Mouse (Mus musculus): Measurements from ENCODE around the gene Ptma. TPM values are rescaled to one million over a fixed set of nuclear protein-coding genes. Genes with fewer than 3 reads are reported as not detected.

Ptma gene
- polyA plus RNA-seq, 1 experiment from 2014 or later = 2,480 TPM

DNA sequence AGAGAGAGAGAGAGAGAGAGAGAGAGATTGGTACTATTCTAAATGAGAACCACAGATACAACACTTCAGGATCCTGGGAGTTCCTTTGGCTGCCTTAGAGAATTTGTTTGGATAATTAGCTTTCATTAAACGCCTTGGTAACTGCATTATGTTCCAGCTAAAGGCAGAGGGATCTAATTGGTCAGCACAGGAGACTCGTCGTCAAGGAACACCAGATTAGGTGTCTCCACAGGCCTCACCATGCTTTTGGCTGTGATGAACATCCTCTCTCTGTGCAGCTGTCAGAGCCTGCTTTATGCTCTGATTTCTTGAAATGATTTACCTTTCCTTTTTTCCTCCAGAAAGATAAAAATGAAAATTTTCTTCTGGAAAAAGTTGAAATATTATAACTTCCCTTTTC is 20.3 kb downstream of the Ptma start:
- ATAC-seq (no peak), DNase-seq (ENCODE audit: low spot score) (peak; percentile 16)
- no peaks in the 10 kb centered on the region for H3K9me3 ChIP-seq (replicated peaks; ENCODE audit: control insufficient read depth, low read length)
- H3K4me2 ChIP-seq (ENCODE audit: low read length) = no peak overlapping the region
- H3K27ac ChIP-seq (ENCODE audit: low read depth, low read length) = no peak overlapping the region
- no peaks in the 10 kb centered on the region for H3K4me1 ChIP-seq (ENCODE audit: control insufficient read depth, insufficient read depth, low read length)
- H3K4me3 ChIP-seq (ENCODE audit: low read depth, low read length) = no peak overlapping the region
- no peak overlapping the region for H3K9ac ChIP-seq (ENCODE audit: low read length)
- H3K27me3 ChIP-seq (replicated peaks; ENCODE audit: control insufficient read depth, insufficient read depth, low read length) = no peaks in the 10 kb centered on the region
- H3K36me3 ChIP-seq (ENCODE audit: control insufficient read depth, insufficient read depth, low read length) = peaks cover 58% of the 10 kb centered on the region
- WGBS = 11% methylated on average over 3 of the region's 3 CpGs

GRCm38 (mm10) chr1:86551299-86551698 is 24.8 kb downstream of the Ptma start:
- H3K4me1 ChIP-seq (ENCODE audit: control insufficient read depth, insufficient read depth, low read length) = no peaks in the 10 kb centered on the region

DNA sequence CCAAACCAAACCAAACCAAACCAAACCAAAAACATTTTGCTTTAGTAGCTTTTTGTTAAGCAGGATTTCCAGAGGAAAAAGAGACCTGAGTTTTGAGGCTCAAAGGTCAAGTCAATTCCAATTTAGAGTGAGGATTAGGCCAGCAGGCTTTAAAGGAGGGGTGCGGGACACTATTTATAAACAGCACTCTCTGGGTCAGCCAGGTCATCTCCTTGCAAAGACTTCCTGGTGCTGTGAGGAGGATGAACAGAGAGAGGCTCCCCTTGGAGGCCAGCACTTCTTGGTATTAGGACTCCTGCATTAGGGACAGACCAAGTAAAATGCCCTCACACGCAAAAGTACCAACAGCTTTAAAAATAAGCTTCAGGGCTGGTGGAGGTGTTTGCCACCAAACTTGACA is 25.4 kb downstream of the Ptma start:
- no peak for ATAC-seq
- Histone ChIP-seq H3K27me3 (replicated peaks; ENCODE audit: control insufficient read depth, insufficient read depth, low read length) (no peaks in the 10 kb centered on the region), H3K4me1 (ENCODE audit: control insufficient read depth, insufficient read depth, low read length) (no peaks in the 10 kb centered on the region), H3K9ac (ENCODE audit: low read length) (no peak overlapping the region; the same call in 1 of the 2 replicates), H3K4me3 (ENCODE audit: low read depth, low read length) (no peak overlapping the region), H3K4me2 (ENCODE audit: low read length) (no peak overlapping the region), H3K36me3 (ENCODE audit: control insufficient read depth, insufficient read depth, low read length) (peaks cover 12% of the 10 kb centered on the region), H3K9me3 (replicated peaks; ENCODE audit: control insufficient read depth, low read length) (no peaks in the 10 kb centered on the region), H3K27ac (ENCODE audit: low read depth, low read length) (no peak overlapping the region)
- DNase-seq (ENCODE audit: low spot score) = no peak
- WGBS = 42% methylated on average over 2 of the region's 2 CpGs

More at GRCm38 (mm10) chr1:86551299-86551698, 24.8 kb downstream of the Ptma start:
- H3K36me3 ChIP-seq (ENCODE audit: control insufficient read depth, insufficient read depth, low read length) = peaks cover 13% of the 10 kb centered on the region
- no peaks in the 10 kb centered on the region for H3K27me3 ChIP-seq (replicated peaks; ENCODE audit: control insufficient read depth, insufficient read depth, low read length)
- no peak overlapping the region for H3K4me3 ChIP-seq (ENCODE audit: low read depth, low read length)
- 83% methylated on average over 4 of the region's 4 CpGs for WGBS
- H3K27ac ChIP-seq (ENCODE audit: low read depth, low read length) = no peak overlapping the region
- H3K9me3 ChIP-seq (replicated peaks; ENCODE audit: control insufficient read depth, low read length) = no peaks in the 10 kb centered on the region
- ATAC-seq (no peak), DNase-seq (ENCODE audit: low spot score) (no peak)
- H3K9ac ChIP-seq (ENCODE audit: low read length) = no peak overlapping the region
- no peak overlapping the region for H3K4me2 ChIP-seq (ENCODE audit: low read length)

DNA sequence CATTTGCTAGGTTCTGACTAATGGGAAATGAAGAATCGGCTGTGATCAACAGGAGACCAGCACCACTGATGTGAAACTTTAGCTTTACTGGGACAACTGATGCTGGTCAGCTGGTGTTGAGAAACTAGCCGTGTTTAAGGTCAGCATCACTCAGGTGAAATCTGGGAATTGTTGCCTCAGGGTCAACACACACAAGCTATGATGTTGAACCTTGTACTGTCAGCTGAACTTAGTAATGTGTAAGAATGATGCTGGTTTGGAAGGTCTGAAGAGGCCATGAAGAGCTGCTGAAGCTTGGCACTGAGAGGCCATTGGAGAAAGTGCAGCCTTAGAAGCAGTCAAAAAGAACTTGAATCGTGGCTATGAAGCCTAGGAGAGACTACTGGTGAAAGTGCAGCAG is 29.1 kb downstream of the Ptma start:
- Histone ChIP-seq H3K27ac (ENCODE audit: low read depth, low read length) (no peak overlapping the region), H3K36me3 (ENCODE audit: control insufficient read depth, insufficient read depth, low read length) (peaks cover 8% of the 10 kb centered on the region; the same call in 1 of the 2 replicates), H3K4me1 (ENCODE audit: control insufficient read depth, insufficient read depth, low read length) (no peaks in the 10 kb centered on the region), H3K9me3 (replicated peaks; ENCODE audit: control insufficient read depth, low read length) (no peaks in the 10 kb centered on the region), H3K9ac (ENCODE audit: low read length) (no peak overlapping the region), H3K27me3 (replicated peaks; ENCODE audit: control insufficient read depth, insufficient read depth, low read length) (no peaks in the 10 kb centered on the region), H3K4me3 (ENCODE audit: low read depth, low read length) (no peak overlapping the region), H3K4me2 (ENCODE audit: low read length) (no peak overlapping the region)
- DNase-seq (ENCODE audit: low spot score) (no peak), ATAC-seq (no peak)
- WGBS = 83% methylated on average over 3 of the region's 3 CpGs

DNA sequence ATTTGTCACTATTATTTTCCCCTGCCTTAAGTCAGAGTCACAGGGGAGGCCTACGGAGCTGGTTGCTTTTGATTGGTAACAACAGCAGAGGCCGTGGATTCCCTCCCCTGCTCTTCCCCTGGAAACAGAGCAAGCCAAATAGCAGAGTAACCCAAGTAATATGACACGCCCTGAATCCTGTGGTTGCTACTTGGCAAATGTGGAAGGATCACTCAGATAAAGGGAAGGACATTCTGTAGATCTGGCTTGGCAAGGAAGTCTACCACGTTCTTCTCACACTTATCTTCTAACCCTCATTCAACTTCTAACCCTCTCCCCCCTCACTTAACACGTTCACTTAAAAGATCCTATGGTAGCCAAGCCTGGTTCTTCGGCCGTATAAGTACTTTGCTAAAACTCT is 31.3 kb downstream of the Ptma start:
- no peak overlapping the region for H3K27ac ChIP-seq (ENCODE audit: low read depth, low read length)
- H3K4me1 ChIP-seq (ENCODE audit: control insufficient read depth, insufficient read depth, low read length) = no peaks in the 10 kb centered on the region
- H3K36me3 ChIP-seq (ENCODE audit: control insufficient read depth, insufficient read depth, low read length) = peaks cover 11% of the 10 kb centered on the region
- H3K9me3 ChIP-seq (replicated peaks; ENCODE audit: control insufficient read depth, low read length) = no peaks in the 10 kb centered on the region
- no peak overlapping the region for H3K4me3 ChIP-seq (ENCODE audit: low read depth, low read length)
- H3K4me2 ChIP-seq (ENCODE audit: low read length) = no peak overlapping the region
- no peak overlapping the region for H3K9ac ChIP-seq (ENCODE audit: low read length)
- no peaks in the 10 kb centered on the region for H3K27me3 ChIP-seq (replicated peaks; ENCODE audit: control insufficient read depth, insufficient read depth, low read length)
- ATAC-seq (no peak), DNase-seq (ENCODE audit: low spot score) (no peak)
- 90% methylated on average over 7 of the region's 7 CpGs for WGBS

DNA sequence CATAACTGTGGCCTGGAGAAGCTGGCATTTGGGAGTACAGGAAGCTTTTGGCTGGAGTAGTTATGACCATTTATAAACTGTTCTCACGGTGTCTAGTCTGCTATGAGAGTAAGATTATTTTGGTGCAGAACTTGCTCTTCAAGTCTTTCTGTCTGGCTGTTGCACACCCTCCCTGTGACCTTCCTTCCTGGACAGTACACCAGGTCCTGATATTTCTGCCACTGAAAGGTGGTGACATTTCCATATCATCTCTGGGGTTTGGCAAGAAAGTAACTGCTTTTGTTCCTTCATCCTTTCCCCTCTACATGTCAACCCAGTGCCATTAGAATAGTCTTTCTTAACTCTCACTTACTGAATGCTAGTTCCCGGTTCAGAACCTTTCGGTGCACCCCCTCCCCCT is 32.7 kb downstream of the Ptma start:
- H3K9me3 ChIP-seq (replicated peaks; ENCODE audit: control insufficient read depth, low read length) = no peaks in the 10 kb centered on the region
- 84% methylated on average over 3 of the region's 3 CpGs for WGBS
- DNase-seq (ENCODE audit: low spot score) = no peak
- H3K9ac ChIP-seq (ENCODE audit: low read length) = no peak overlapping the region
- ATAC-seq = no peak
- no peaks in the 10 kb centered on the region for H3K27me3 ChIP-seq (replicated peaks; ENCODE audit: control insufficient read depth, insufficient read depth, low read length)
- no peak overlapping the region for H3K4me2 ChIP-seq (ENCODE audit: low read length)
- H3K4me3 ChIP-seq (ENCODE audit: low read depth, low read length) = no peak overlapping the region
- no peaks in the 10 kb centered on the region for H3K4me1 ChIP-seq (ENCODE audit: control insufficient read depth, insufficient read depth, low read length)
- no peak overlapping the region for H3K27ac ChIP-seq (ENCODE audit: low read depth, low read length)
- H3K36me3 ChIP-seq (ENCODE audit: control insufficient read depth, insufficient read depth, low read length) = peaks cover 25% of the 10 kb centered on the region

- DNase-seq (ENCODE audit: low spot score) (no peak), ATAC-seq (no peak)
- Histone ChIP-seq H3K9me3 (replicated peaks; ENCODE audit: control insufficient read depth, low read length) (no peaks in the 10 kb centered on the region), H3K27me3 (replicated peaks; ENCODE audit: control insufficient read depth, insufficient read depth, low read length) (no peaks in the 10 kb centered on the region), H3K27ac (ENCODE audit: low read depth, low read length) (no peak overlapping the region), H3K4me2 (ENCODE audit: low read length) (no peak overlapping the region), H3K4me1 (ENCODE audit: control insufficient read depth, insufficient read depth, low read length) (no peaks in the 10 kb centered on the region), H3K4me3 (ENCODE audit: low read depth, low read length) (no peak overlapping the region), H3K36me3 (ENCODE audit: control insufficient read depth, insufficient read depth, low read length) (peaks cover 20% of the 10 kb centered on the region), H3K9ac (ENCODE audit: low read length) (no peak overlapping the region)
- 85% methylated on average over 2 of the region's 2 CpGs for WGBS
Observed at GRCm38 (mm10) chr1:86562663-86563062, 36.1 kb downstream of the Ptma start.

DNA sequence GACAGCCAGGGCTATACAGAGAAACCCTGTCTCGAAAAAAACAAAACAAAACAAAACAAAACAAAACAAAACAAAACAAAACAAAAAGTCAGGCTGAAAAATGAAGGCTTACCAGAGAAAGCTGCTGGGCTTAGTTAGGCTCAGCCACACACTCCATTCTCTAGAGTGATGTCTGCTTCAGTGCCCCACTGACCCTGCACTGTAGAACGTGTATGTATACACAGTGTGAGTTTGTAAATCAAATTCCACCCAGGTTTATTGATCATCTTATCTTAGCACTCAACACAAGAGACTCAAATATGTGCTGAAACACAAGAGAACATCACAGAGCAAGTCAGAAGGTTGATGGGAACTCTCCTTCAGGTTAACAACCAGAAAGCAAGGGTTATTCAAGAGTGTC is 41.9 kb downstream of the Ptma start:
- H3K27me3 ChIP-seq (replicated peaks; ENCODE audit: control insufficient read depth, insufficient read depth, low read length) = no peaks in the 10 kb centered on the region
- no peak overlapping the region for H3K9ac ChIP-seq (ENCODE audit: low read length)
- H3K4me1 ChIP-seq (ENCODE audit: control insufficient read depth, insufficient read depth, low read length) = no peaks in the 10 kb centered on the region
- WGBS = 89% methylated on average over 2 of the region's 2 CpGs
- no peak overlapping the region for H3K27ac ChIP-seq (ENCODE audit: low read depth, low read length)
- DNase-seq (ENCODE audit: low spot score) = no peak
- no peaks in the 10 kb centered on the region for H3K9me3 ChIP-seq (replicated peaks; ENCODE audit: control insufficient read depth, low read length)
- no peak for ATAC-seq
- H3K36me3 ChIP-seq (ENCODE audit: control insufficient read depth, insufficient read depth, low read length) = peaks cover 13% of the 10 kb centered on the region
- H3K4me2 ChIP-seq (ENCODE audit: low read length) = no peak overlapping the region
- no peak overlapping the region for H3K4me3 ChIP-seq (ENCODE audit: low read depth, low read length)

DNA sequence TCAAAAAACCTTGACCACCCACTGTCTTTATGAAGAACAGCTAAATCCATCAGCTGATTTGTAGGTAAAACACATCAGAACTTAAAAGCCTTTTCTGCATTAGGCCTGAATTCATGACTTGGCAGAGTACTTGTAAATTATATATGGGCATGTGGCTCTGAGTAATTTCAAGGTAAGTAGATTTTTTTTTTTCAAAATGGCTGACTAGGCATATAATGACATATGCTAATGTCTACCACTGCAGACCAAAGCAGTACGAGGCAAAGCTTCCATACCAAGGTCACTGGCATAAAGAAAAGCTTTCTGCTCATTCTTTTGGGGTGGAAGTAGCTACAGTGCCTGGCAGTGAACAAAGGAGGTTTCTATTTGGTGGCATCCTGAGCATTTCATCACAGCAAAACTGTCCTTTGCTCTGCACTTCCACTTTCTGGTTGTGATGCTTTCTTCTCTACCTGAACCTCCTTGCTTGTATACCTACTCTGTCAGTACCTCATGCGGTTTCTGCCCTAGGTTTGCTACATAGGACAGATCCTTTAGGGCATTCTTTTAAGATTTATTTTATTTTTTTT is 42.9 kb downstream of the Ptma start:
- DNase-seq (ENCODE audit: low spot score) = no peak
- Histone ChIP-seq H3K27ac (ENCODE audit: low read depth, low read length) (no peak overlapping the region), H3K9me3 (replicated peaks; ENCODE audit: control insufficient read depth, low read length) (no peaks in the 10 kb centered on the region), H3K4me3 (ENCODE audit: low read depth, low read length) (no peak overlapping the region), H3K9ac (ENCODE audit: low read length) (no peak overlapping the region), H3K27me3 (replicated peaks; ENCODE audit: control insufficient read depth, insufficient read depth, low read length) (no peaks in the 10 kb centered on the region), H3K4me1 (ENCODE audit: control insufficient read depth, insufficient read depth, low read length) (no peaks in the 10 kb centered on the region), H3K36me3 (ENCODE audit: control insufficient read depth, insufficient read depth, low read length) (peaks cover 4% of the 10 kb centered on the region), H3K4me2 (ENCODE audit: low read length) (no peak overlapping the region)
- WGBS = 88% methylated on average over 2 of the region's 2 CpGs
- ATAC-seq = no peak
